Mouse (Mus musculus) lung, postnatal 0 days (tissue): Measurements from ENCODE around the gene Rcn1.

ENCODE experiments used
- CTCF ChIP-seq: IDR thresholded peaks from 2 replicates; pipeline ENCODE4 v1.5.1; 2016; ENCODE audit warnings: antibody characterized with exemption, mild to moderate bottlenecking
- EP300 ChIP-seq: IDR thresholded peaks from 2 replicates; pipeline ENCODE4 v1.6.1; 2016; ENCODE audit warnings: antibody characterized with exemption, mild to moderate bottlenecking, control low read depth

DNA sequence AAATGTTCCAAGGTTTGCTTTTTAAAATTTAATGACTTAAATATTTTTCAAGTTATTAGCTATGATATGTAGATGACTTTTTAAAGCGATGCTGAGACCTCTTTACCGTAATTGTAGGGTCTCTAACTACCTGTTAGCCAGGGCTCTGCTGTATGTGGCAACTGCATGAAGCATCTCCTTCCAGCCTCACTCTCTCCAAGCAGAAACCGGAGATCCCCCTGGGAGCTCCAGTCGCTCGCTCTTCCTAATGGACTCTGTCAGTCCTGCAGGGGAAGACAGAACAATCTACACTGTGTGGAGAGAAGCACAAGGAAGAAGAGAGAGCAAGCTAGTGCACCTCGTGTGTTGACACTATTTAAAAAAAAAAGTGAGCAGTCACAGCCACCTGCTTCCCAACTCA lies 29.3 kb upstream of the Rcn1 start:
- TF ChIP-seq CTCF (no peak), EP300 (no peak)
